Mouse (Mus musculus): Measurements from ENCODE around the gene Mterf4.
A peak's percentile ranks its signal among the peaks of the same experiment; 100 is the strongest.
"Not testable (repeated sequence)": the region's sequence is repeated elsewhere in the genome, so short reads cannot be mapped to it uniquely, and the experiment has no call there.

Mterf4 gene

GRCm38 (mm10) chr1:93305581-93306337, at the start of gene Mterf4:
Mterf4 (minus strand) TSS chr1:93305915.
- DNase-seq (ENCODE audit: low spot score) = peak; percentile 86

DNA sequence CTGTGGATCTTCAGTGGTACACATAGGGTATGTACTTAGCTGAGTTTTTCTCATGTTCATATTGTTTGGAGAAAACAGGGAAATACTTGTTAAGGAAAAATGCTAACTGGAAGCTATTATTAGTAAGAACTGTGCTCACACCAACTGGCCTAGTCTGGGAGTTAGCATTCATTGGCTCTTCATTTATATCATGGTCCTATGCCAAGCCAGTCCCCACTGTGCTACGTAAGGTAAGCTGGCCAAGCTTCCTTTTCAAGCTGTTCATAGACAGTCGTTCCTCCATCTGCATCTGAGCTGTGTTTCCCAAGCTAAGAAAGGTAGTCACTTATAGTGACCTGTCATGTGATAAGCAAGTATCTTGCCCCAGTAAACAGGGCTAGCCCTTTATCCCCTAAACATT, 47.0 kb upstream of the Mterf4 start:
- no peak for DNase-seq (ENCODE audit: low spot score)

- no peak for DNase-seq (ENCODE audit: low spot score)
Observed at GRCm38 (mm10) chr1:93349701-93350100, 44.0 kb upstream of the Mterf4 start.

GRCm38 (mm10) chr1:93347176-93347575, 41.5 kb upstream of the Mterf4 start:
- DNase-seq (ENCODE audit: low spot score) = no peak

DNA sequence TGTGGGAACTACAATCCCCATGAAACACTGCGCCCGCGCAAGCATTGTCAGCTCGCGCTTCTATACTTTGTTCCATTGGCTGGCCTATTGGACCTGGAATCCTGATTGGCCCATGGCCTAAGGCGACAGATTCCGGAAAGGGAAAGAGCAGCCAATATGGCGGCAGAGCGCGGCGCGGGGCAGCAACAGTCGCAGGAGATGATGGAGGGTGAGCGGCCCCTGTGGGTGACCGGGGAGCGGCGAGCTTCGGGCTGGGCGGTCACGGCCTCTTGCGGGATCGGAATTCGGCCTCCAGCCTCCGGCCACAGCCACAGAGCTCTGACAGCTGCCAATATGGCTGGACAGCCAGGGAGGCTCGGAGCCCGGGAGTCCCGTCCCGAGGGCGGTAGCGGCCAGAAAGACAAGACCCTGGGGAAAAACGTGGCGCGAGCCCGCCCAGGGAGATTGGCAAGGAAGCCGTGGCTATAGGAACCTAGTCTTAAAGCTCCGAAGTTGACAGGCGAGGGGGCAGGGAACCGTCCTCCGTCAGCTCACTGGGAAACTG, 37.9 kb upstream of the Mterf4 start:
- peak; percentile 98 for DNase-seq (ENCODE audit: low spot score)

GRCm38 (mm10) chr1:93342648-93343503, 37.2 kb upstream of the Mterf4 start, which contains the start of the genes Ppp1r7 and Pask:
Ppp1r7 (plus strand) TSS chr1:93342854.
Pask (minus strand) TSS chr1:93343482.
- peak; percentile 98 for DNase-seq (ENCODE audit: low spot score)

- DNase-seq (ENCODE audit: low spot score) = peak; percentile 21
Observed at GRCm38 (mm10) chr1:93334621-93335020, 28.9 kb upstream of the Mterf4 start.

DNA sequence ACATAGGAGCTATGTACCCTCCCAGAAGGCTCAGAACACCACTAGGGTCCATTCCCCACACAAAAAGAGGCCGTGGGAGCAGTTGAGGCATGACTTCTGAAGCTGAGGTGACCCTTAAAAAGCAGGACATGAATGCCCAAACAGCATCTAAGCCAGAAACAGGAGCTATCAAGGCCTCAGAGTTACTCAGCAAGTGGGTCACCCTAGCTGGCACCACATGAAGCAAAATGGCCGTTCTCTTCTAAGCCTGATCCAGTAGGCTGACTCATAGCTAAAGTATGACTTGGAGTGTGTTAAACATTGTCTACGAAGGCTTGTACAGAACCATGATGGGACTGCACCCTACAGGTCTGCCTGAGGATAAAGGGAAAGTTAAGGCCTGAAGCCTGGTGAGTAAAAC, 20.7 kb upstream of the Mterf4 start:
- no peak for DNase-seq (ENCODE audit: low spot score)

GRCm38 (mm10) chr1:93323973-93324372, 18.3 kb upstream of the Mterf4 start:
- DNase-seq (ENCODE audit: low spot score) = no peak

DNA sequence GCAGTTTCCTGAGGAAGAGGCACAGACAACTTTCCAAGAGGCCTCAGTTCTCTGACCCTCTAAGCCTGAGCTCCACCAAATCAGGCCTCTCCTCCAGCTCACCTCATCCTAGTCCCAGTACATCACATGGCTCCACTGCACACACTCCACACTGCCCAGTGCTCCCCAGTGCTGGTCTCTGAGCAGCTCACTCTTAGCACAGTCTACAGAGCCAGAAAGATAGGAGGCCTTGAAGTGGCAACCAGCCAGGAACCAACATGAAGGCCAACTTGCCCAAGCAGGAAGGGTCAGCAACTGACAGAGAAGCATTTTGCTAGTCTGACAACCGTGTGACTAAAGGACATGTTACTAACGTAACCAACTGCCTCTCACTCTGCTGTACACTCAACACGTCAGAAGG, 5.1 kb downstream of the Mterf4 start:
- peak; percentile 64 for DNase-seq (ENCODE audit: low spot score)

DNA sequence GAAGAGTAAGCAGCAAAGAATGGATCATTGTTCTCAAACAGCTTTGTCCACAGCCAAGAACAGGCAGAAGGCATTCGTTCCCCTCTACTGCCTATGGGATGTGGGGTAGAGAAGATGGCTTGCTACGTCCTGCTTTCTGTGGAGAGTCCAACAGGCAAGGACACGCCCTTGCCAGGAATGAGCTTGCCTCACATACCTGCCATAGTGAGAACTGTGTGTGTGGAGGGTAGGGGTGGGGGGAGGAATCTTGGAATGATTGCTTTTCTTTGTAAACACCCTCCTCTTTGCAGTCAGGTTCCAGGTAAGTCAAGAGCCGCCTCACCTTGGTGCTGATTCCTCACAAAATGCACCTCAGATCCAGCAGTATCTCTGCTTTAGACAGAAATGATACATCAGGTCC, 5.9 kb downstream of the Mterf4 start:
- no peak for DNase-seq (ENCODE audit: low spot score)

- not testable (repeated sequence) for DNase-seq (ENCODE audit: low spot score)
Observed at GRCm38 (mm10) chr1:93294491-93294890, 11.2 kb downstream of the Mterf4 start.

DNA sequence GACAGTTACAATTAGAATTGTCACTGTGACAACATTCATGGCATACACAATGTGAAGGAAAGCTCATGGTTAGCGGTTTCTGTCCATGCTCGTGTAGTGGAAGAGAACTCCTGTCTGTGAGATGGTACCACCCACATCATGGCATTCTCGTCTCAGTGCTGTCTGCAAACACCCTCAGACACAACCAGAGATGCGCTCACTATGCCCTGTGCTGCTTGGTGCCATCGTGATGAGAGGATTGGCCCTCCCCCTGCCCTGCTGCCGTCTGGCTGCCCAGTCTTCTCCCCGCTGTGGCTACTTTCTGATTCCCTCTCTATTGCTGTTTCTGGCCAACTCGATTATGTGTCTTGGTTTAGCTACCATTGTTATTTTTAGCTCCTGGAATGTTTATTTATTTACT, 13.7 kb downstream of the Mterf4 start:
- no peak for DNase-seq (ENCODE audit: low spot score)

GRCm38 (mm10) chr1:93291591-93291990, 14.1 kb downstream of the Mterf4 start:
- no peak for DNase-seq (ENCODE audit: low spot score)

GRCm38 (mm10) chr1:93290956-93291355, 14.8 kb downstream of the Mterf4 start:
- no peak for DNase-seq (ENCODE audit: low spot score)

- no peak for DNase-seq (ENCODE audit: low spot score)
Observed at GRCm38 (mm10) chr1:93289678-93290214, 16.0 kb downstream of the Mterf4 start.

GRCm38 (mm10) chr1:93277041-93277440, 28.7 kb downstream of the Mterf4 start:
- DNase-seq (ENCODE audit: low spot score) = no peak

- DNase-seq (ENCODE audit: low spot score) = no peak
Observed at GRCm38 (mm10) chr1:93275561-93275960, 30.2 kb downstream of the Mterf4 start.

GRCm38 (mm10) chr1:93272409-93272821, 33.3 kb downstream of the Mterf4 start:
- DNase-seq (ENCODE audit: low spot score) = peak; percentile 28

- DNase-seq (ENCODE audit: low spot score) = no peak
Observed at GRCm38 (mm10) chr1:93271751-93272150, 34.0 kb downstream of the Mterf4 start.

DNA sequence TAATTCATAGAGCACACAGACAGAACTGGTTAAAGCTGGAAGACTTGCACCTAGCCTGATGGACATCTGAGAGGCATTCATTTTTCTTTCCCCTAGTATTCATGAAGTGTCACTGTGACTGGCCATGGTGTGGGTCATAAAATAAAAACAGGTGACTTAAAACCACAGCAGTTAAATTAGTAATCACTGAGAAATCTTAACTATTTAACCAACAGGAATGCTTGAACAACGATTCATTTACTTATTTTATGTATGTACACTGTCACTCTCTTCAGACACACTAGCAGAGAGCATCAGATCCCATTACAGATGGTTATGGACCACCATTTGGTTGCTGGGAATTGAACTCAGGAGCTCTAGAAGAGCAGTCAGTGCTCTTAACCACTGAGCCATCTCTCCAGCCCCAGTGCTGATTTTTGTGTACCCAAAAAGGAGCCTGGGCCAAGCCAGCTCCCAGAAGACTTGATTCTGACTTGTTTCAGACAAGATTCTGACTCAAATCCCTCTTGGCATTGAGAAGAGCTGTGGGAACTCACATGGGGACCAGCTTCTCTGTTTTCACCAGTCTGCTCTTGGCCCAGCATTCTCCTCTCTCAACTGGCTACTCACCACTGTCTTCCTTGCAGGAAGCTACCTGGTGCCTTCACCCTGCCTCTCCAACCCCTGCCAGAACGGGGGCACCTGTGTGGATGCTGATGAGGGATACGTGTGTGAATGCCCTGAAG, 35.0 kb downstream of the Mterf4 start:
- no peak for DNase-seq (ENCODE audit: low spot score)

DNA sequence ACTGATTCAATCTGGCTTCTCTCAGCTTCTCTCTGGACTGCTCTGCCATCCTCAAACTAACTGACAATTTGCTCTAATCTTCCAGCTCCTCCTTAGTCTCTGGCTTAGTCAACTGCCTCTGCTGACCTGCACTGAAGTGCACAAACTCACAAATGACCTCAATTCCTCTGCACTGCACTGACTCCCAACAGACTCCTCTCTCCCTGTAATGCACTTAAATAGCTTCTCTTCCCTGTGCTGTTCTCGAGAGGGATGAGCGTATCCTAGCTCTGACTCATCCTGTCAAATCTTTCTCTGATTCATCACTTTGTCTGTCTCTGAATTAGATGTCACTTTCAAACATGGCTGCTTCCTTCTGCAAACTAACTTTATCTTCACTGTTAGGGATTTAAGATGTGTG, 37.5 kb downstream of the Mterf4 start:
- DNase-seq (ENCODE audit: low spot score) = no peak
